Mouse (Mus musculus): ENCODE results near the gene Klf15.

The Klf15 gene

DNA sequence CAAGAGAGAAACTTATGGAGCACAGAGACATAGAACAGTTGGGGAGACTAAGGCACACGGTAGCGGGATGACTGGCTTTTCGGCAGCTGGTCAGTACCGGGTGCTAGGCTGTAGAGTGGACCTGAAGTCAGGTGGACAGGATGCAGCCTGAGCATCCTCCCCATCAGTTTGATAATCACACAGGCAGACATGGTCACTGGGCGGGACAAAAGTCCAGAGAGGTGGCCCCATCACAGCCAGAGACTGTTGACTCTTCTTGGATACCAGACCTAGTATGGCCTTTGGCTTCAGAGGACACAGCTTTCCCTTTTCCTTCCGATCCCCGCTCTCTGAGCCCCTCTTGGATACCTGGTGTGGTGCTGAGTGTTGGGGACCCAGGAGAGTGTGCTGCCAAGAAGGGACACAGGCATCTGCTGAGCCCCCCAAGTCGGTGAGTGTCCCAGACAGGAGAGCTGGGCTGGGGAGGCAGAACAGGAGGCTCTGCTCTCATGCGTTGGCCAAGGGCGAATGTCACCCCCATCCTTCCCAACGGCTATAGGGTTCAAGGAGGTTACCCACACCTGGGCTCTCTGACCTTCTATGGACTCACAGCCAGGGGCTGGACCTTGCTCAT, 2.8 kb downstream of the Klf15 start:
- no peak for DNase-seq

DNA sequence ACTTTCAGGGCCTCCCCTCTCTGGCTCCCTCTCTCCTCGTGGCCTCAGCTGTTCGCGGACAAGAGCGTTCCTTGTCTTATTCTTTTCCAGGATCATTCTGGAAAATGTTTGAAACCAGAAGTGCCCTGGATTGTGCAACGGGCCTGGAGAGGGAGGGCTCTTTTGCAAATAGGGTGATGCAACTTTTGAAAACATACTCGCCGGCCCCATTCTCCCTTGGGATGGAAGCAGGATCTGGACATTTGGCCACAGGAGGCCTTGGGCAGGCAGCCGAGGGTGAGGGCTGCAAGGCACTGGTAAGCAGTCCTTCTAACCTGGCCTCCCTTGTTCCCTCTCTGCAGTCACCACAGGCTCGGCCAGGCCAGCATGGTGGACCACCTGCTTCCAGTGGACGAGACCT, 3.7 kb downstream of the Klf15 start:
- no peak for DNase-seq

DNA sequence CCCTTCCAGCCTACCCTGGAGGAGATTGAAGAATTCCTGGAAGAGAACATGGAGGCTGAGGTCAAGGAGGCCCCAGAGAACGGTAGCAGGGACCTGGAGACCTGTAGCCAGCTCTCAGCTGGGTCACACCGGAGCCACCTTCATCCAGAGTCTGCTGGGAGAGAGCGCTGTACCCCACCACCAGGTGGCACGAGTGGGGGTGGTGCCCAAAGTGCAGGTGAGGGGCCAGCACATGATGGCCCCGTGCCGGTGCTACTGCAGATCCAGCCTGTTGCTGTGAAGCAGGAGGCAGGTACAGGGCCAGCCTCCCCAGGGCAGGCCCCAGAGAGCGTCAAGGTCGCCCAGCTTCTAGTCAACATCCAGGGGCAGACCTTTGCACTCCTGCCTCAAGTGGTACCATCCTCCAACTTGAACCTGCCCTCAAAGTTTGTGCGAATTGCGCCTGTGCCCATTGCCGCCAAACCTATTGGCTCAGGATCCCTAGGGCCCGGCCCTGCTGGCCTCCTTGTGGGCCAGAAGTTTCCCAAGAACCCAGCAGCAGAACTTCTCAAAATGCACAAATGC, 4.6 kb downstream of the Klf15 start:
- no peak for DNase-seq

DNA sequence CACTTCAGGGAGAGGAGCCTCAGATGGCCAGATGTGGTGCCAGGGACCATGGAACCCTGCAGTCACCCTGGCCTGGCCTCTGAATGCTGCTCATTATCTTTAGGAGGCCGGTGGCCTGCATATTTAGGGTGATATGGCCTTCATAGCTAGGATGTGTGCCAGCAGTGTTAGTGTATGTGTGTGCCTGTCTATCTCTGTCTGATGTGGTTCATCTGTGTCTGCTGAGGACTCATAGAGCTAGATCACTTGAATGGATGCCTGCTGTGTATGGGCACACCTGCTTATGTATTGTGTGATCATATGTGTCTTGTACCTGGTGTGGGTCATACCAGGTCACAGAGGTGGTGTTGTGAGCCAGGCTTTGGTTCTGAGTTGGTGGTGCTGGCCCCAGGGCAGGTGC, 5.8 kb downstream of the Klf15 start:
- no peak for DNase-seq

DNA sequence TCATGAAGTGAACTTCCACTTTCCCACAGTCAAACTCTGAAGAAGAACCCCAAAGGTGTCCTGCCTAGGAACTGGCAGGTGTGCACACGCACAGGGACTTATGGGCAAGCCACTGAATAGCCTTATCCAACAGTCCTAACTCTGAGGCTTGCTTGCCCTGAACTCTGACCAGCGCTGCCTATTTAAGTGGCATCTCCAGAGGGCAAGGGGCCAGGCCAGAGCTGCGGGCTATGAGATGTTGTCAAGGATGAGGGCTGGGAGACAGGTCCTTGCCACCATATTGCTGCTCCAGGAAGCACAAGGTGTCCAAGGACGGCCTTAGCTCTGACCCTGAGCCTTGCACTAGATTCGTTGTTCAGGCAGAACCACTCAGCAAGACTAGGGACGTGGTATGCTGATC, 6.7 kb downstream of the Klf15 start:
- no peak for DNase-seq

DNA sequence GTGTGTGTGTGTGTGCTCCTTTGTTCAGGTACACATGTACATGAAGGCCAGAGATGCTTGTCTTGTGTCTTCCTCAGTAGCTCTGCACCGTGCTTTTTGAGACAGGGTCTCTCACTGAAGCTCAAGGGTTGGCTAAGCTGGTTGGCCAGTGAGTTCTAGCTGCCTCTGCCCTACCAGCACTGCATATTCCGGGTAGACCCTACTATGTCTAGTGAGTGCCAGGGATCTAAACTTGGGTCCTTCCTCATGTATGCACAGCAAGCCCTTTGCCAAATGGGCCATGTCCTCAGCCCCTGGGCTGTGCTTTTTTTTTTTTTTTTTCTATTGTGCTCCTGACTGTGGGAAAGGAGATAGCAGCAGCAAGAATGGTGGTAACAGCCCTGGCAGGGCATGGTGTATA, 7.9 kb downstream of the Klf15 start:
- no peak for DNase-seq

DNA sequence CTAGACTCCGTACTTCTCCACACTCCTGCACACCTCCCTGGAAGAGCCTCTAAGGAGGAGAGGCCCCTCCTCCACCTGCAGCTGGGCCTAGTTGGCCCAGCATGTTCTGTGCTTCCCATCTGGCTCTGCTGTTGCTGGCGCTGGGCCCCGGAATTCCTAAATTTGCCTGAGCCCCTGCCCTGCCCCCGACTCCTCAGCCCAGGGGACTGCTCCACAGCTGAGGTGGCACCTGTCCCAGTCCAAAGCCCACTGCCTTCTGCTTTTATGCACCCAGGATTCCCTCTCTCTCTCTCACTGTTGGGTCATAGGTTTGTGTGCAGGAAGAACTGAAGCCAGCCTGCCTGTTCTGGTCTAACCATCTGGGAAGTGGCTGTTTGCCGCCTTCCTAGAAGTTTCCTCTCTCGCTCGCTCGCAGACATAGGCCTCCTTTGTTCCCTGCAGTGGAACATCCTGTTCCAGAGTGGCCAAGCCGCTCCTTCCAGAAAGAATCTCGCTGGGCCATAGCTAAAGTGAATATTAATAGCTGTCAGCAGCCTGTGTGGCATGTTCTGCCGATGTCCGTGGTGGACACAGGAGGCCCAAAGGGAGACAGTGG, 8.7 kb downstream of the Klf15 start:
- DNase-seq = peak; percentile 38

DNA sequence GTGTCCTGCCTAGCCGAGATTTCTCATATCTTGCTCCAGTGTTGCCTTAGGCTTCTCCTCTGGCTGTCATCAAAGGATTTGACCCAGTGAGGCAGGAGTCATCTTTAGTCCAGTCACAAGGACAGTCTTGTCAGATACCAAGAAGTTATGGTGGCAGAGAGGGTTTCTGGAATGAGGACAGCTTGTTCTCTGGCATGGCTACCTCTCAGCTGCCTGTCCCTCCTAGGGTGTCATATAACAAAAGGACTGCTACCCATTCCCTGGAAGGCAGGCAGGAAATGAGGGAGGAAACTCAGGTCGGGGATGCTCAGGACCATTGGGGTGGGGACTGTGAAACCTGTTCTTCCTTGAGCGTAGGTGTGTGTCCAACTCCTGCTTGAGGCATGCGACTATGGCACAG, 9.7 kb downstream of the Klf15 start:
- no peak for DNase-seq

DNA sequence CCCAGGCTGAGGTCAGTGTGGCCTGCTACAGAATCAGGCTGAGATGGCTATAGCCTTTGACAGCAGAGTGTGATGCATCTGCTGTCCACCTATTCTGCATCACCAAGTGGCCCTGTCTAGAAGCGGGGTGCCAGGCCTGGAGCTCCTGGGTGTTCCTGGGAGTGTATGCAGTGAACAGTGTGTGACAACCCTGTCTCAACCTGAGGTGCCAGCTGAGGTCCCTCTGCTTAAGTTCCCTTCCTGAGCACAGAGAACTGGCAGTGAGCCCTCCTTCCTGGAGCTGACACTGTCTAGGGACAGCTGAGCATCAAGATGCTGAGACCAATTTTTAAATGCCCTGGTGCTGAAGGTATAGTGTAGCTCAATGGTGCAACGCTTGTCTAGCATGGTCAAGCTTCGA, 10.3 kb downstream of the Klf15 start:
- no peak for DNase-seq

DNA sequence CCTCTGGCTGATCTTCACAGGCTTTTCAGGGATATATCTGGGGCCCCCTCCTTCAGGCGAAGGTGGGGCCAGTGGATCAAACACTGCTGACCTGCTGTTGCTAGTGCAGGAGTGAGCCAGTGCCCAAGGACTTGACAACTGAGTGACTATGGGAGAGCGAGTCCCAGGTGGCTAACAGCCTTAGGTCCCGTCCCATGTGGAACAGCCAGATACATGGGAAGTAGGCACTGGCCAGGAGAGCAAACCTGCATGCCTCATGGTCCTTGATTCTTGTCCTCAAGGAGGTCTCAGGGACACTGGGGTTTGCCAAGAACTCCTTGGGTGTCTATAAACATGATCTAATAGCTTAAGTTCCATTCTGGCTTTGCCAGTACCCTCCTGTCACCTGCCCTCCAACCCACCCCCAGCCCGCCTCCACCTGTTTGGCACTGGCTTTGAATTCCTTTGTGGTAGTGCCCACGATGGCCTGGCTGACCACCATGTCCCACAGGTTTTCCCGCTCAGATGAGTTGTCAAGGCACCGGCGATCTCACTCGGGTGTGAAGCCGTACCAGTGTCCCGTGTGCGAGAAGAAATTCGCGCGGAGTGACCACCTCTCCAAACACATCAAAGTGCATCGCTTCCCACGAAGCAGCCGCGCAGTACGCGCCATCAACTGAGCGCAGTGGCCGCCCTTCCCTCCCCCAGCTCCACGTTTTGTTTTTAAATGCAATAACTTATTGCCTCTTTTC, 11.4 kb downstream of the Klf15 start:
- DNase-seq = no peak

DNA sequence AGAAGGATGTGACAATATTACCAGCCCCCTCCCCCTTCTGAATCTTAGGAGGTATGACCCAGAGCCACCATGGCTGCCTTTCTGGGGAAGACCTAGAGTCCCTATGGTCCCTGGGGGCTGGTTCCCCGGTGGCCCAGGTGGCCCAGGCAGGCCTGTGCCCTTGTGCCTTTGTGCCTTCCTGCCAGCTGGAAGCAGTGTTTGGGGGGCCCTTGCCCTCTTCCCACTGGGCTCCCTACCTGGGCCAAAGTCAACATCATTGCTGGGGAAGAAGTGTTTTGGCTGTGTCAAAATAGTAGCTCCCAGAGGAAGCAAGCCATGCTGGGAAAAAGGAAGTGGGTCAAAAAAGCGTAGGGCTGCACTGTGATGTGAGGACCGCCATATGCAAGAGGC, 12.0 kb downstream of the Klf15 start:
- DNase-seq = no peak

DNA sequence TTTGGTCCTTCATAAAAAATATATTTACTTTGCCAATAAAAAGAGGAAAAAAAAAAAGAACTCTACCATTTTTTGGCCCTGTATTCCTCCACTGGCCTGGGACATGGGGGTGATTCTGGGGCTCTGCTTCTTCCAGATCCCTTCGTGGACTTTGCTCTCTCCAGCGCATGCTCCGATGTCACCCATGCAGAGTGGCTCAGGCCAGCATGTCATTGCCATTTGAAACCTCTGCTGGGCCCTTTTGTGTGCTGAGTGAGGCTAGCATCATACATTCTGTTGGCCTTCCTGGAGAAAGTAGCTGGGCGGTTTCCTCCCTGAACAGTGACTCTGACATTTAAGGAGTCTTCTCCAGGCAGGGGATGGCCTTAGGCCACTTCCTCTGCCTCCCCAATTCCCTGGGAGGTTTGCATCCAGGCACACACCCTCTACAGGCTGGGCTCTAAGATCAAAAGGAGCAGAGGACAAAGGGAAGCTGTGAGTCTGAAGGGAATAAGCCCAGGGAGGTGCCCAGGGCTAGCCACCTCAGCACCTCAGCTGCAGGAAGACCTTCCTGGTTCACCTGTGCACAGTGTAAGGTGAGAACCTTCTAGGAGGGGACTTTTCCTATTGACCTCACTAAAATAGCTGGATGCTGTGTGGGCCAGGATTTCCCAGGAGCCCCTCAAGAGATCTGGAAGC, 12.9 kb downstream of the Klf15 start:
- DNase-seq = no peak

DNA sequence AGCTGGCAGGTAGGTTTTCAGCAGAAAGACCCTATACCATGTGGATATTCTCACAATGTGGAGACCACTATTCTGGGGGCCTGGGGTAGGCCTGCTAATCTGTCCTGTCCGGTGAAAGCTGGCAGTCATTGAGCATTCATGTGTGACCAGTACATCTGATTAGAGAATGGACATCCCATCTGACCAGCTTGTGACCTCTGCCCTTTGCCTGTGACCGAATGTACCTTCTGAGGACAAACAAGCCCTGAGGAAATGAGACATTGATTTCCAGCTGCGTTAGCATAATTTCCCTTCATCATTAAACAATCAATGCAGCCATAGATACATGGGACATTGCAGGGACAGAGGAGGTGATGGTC, 13.5 kb downstream of the Klf15 start:
- DNase-seq = no peak

DNA sequence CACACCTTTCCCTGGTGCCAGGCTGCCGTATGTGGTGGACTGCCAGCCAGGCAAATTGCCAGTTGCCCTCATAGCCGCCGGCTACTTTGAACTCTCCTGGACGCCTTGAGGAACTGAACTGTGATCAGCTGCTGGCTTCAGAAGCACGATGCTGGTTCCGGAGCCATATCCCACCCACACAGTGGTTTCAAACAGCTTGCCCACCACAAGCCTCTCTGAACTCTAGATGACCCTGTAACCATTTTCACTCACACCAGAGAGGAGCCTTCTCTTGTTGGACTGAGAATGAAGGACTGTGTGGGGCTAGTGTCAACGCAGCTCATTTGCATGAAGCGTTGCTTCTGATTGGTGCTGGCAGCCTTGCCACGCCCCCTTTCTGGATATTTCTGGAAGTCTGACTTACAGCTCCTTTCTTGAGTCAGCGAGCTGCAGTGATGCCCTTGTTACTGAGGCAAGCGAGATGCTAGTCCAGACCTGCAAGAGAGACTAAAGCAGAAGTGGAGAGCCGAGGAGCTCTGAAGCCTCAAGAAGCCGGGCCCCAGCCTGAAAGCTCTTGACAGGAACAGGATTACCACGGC, 14.7 kb downstream of the Klf15 start:
- DNase-seq = peak; percentile 51

DNA sequence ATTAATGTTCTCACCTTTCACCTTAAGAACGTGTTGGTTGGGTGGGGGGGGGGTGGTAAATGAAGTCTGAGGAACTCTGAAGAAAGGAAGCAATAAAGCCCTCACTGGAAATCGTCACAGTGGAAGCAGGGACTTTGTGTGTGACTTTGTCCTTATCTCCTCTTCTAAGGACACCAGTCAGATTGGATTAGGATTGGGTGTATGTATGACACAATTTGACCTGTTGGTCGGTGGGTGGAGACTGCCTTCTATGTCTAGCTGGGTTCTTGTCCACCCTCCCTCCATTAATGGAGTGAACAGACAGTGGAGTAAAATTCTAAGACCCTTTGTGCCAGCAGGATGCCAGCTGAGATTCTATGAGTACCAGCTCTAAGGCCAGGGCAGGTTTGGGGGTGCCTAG, 21.9 kb downstream of the Klf15 start:
- no peak for DNase-seq

DNA sequence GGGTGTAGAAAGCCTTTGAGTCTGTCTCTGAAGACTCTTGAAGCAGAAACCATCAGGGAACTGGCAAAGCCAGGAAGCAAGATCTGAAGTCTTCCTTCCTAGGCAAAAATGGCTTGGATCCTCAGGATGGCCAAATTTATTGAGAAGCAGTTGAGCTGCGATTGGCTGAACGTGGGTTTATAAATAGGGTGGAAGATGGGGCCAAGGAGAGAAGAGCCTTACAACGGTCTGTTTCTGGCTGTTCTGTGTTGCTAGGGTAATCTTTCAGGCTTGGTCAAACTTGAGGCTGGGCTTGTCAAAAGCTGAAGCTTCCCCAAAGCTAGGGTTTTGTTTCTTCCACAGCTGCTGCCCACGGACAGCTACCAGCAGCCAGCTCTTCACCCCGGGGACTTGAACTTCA, 22.5 kb downstream of the Klf15 start:
- no peak for DNase-seq

DNA sequence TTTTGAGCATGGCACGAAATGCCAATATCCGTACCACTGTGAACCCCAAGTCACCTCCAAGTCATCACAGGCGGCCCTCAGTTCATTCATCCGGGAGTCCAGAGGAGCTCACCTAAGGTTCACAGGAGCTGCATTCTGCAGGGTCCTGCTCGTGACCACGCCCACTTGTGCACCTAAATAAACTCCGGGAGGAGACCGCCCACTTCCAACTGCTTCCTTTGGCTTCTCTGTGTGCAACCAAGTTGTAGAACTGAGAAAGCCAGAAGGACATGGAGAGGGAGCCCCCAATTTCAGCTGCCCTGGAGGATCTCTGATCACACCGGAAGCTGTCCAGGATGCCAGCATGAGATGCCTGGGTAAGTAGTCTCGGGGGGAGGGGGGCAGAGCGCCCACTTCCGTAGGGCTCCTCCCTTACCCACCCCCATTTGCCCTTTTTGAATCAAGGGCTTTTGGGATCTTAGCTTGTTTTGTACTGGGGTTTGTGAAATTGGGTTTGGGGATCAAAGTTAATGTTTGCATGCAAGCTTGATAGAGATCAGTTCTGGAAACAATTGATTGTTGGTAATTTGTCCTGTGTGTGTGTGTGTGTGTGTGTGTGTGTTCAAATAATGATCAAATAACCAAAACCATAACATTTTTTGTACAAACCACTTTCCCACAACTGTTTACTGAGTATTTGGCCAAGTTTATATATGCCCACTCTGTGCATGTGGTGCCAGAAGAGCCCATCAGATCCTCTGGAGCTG, 24.0 kb downstream of the Klf15 start, which contains the start of gene Aldh1l1:
Gene Aldh1l1 (plus strand): TSS at position 252 of the 746 bp plus-strand sequence.
- DNase-seq = no peak

DNA sequence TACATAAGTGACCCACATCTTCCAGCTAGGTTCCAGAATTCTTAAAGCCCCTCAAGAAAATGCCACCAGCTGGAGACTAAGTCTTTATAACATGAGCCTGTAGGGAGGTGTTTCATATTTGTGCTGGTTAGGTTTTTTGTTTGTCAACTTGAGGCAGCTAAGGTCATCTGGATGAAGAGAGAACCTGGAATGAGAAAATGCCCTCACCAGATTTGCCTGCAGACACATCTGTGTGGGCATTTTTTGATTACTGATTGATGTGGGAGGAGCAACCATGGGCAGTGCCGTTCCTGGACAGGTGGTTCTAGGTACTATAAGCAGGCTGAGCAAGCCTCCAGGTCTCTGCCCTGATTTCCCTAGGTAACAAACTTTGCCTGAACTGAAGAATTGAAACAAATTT, 25.2 kb downstream of the Klf15 start:
- no peak for DNase-seq

DNA sequence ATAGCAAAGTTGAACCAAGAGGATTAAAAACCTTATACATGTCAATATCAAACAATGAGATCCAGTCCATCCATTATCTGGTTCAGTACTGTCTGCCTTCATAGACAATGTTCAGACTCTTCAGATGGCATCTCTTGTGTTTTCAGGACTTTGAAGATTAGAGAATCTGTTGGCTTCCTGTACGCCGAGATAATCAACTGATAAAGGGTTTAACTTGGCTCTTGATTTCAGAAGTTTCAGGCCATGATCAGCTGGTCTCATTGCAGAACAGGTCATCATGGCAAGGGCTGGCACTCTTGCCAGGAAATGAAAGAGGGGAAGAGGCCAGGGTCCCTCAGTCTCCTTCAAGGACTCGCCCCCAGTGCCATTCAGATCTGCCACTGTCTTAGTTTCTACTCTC, 27.2 kb downstream of the Klf15 start:
- no peak for DNase-seq

DNA sequence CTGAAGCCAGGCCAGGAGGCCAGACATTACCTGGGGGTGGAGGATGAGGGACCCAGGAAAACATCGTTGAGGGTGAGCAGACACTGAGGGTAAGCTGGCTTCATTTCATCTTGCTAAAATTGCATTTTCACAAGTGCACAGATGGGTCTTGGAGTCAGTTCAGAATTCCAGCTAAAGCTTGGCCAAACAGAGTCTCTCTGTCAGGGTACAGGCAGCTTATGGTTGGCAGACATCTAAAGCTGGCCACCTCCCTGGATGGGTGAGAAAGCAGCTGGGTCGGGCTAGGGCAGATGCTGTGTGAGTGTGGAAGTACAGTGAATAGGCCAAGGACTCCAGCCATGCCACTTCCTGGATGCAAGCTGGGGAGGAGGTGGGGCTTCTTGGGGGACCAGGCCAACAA, 28.6 kb downstream of the Klf15 start:
- DNase-seq = peak; percentile 38

DNA sequence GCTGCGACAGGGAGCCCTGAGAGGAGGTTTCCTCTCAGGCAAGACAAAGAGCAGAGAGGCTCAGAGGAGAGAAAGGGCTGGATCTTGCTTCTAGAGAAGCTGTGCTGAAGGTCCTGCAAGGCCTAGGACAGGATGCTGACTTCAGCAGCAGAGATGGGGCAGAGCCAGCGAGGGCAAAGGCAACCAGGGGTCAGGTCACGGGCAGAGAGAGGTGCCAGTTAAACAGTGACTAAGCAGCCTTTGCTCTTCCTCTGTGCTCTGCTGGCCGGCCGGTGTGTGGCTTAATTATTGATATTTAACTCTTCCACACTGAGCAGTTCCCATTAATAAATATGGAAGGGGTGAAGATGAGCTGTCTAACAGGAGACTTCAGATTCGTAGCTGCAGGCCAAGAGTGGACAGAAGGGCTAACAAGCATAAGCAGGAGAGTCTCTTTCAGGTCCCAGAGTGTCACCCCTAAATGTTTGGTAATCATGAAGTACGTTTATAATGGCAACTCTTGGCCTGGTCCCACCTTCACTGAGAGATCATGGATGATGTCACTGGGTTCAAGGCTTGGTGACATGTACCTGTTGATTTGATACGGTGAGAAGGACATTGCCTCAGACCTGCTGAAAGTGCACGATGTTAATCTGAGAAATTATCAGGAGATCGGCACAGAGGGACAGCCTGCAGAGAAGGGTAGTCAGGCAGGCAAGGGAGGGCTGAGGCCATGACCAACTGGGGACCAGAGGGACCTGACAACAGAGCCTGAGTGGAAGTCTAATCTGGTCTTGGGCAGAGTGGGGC, 29.8 kb downstream of the Klf15 start:
- DNase-seq = no peak

DNA sequence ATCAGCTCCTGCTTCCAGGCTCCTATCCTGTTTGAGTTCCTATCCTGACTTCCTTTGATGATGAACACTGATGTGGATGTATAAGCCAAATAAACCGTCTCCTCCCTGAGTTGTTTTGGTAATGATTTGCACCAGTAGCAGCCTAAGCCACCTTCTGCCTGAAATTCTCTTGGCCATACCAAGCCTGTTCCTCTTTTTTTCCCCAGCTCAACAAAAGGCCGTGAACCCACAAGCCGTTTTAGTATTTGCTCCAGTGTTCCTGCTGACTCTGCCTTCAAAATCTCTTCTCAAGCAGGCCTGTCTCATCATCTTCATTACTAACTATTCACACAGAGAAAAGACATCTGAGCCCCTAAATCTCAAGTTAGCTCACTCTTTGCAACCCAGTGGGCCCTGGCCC, 31.8 kb downstream of the Klf15 start:
- DNase-seq = no peak

Data from cerebellum, adult 11-12 months (tissue).